Mouse (Mus musculus) ES-Bruce4 (cell line): ENCODE data around the gene Ice1. TPM values are rescaled to one million over a fixed set of nuclear protein-coding genes. Genes with fewer than 3 reads are reported as not detected.

Source experiments
- H3K27ac ChIP-seq: 2 replicates; pipeline ENCODE4 v1.5.1; 2012; ENCODE audit warnings: low read length, inconsistent platforms; ENCODE audit not compliant: insufficient read depth
- H3K27me3 ChIP-seq: 2 replicates; pipeline ENCODE4 v1.6.1; 2012; ENCODE audit warnings: mild to moderate bottlenecking, low read length, inconsistent platforms; ENCODE audit not compliant: control insufficient read depth, poor library complexity, insufficient read depth, severe bottlenecking
- H3K36me3 ChIP-seq: 2 replicates; pipeline ENCODE4 v1.6.1; 2012; ENCODE audit warnings: inconsistent platforms, mild to moderate bottlenecking, low read length, moderate library complexity; ENCODE audit not compliant: control insufficient read depth, poor library complexity, insufficient read depth, severe bottlenecking
- H3K4me1 ChIP-seq: one replicate; pipeline ENCODE4 v1.8.1; 2011; ENCODE audit warnings: low read length; ENCODE audit not compliant: control insufficient read depth, insufficient read depth
- H3K4me3 ChIP-seq: 2 replicates; pipeline ENCODE4 v1.5.1; 2011; ENCODE audit warnings: low read depth, mild to moderate bottlenecking, low read length
- H3K9ac ChIP-seq: 2 replicates; pipeline ENCODE4 v1.6.1; 2012; ENCODE audit warnings: low read depth, mild to moderate bottlenecking, inconsistent platforms; ENCODE audit not compliant: poor library complexity, severe bottlenecking
- H3K9me3 ChIP-seq: replicated peaks from 2 replicates; pipeline ENCODE4 v1.6.1; 2012; ENCODE audit warnings: mild to moderate bottlenecking, low read length, inconsistent platforms; ENCODE audit not compliant: control insufficient read depth, poor library complexity, insufficient read depth, severe bottlenecking
- CTCF ChIP-seq: IDR thresholded peaks from one replicate; pipeline ENCODE4 v1.8.1; 2011; ENCODE audit warnings: low read depth, low read length
- EP300 ChIP-seq: IDR thresholded peaks from 2 replicates; pipeline ENCODE4 v1.6.1; 2011; ENCODE audit warnings: low read depth, low read length; ENCODE audit not compliant: insufficient read depth
- POLR2A ChIP-seq: IDR thresholded peaks from one replicate; pipeline ENCODE4 v1.8.1; 2011; ENCODE audit warnings: low read length; ENCODE audit not compliant: insufficient read depth
- polyA plus RNA-seq: library from polyadenylated mRNA; stranded (reverse); fragments of >200 nt; gene quantifications from 2 replicates; pipeline ENCODE4 v1.2.4, GENCODE M21; 2011; ENCODE audit warnings: low read depth; ENCODE audit not compliant: missing spikeins, insufficient read depth, insufficient read length

Gene Ice1
- polyA plus RNA-seq, 1 experiment: 42.3 TPM

- H3K4me1 ChIP-seq: no peaks in the 10 kb centered on the region
- no peak overlapping the region for H3K27ac ChIP-seq
Measured at GRCm38 (mm10) chr13:70676243-70677183, 39.1 kb upstream of the Ice1 start.

GRCm38 (mm10) chr13:70674998-70675397 lies 37.6 kb upstream of the Ice1 start:
- Histone ChIP-seq H3K9me3 (no peaks in the 10 kb centered on the region), H3K36me3 (no peaks in the 10 kb centered on the region), H3K4me1 (no peaks in the 10 kb centered on the region), H3K4me3 (no peak overlapping the region), H3K27ac (no peak overlapping the region), H3K9ac (no peak overlapping the region), H3K27me3 (no peaks in the 10 kb centered on the region; the same call in 1 of the 2 replicates)
- no peak for TF ChIP-seq EP300
- TF ChIP-seq POLR2A: no peak
- no peak for TF ChIP-seq CTCF

More at GRCm38 (mm10) chr13:70676243-70677183, 39.1 kb upstream of the Ice1 start:
- Histone ChIP-seq H3K9ac (no peak overlapping the region), H3K36me3 (no peaks in the 10 kb centered on the region), H3K4me3 (no peak overlapping the region), H3K27me3 (no peaks in the 10 kb centered on the region; the same call in 1 of the 2 replicates), H3K9me3 (no peaks in the 10 kb centered on the region)
- TF ChIP-seq CTCF: no peak
- TF ChIP-seq EP300: no peak
- no peak for TF ChIP-seq POLR2A

- H3K36me3 ChIP-seq: no peaks in the 10 kb centered on the region
- H3K4me3 ChIP-seq: no peak overlapping the region
- no peak overlapping the region for H3K9ac ChIP-seq
- no peaks in the 10 kb centered on the region for H3K4me1 ChIP-seq
- H3K9me3 ChIP-seq: no peaks in the 10 kb centered on the region
- TF ChIP-seq CTCF (no peak), EP300 (no peak), POLR2A (no peak)
- H3K27ac ChIP-seq: no peak overlapping the region
- no peaks in the 10 kb centered on the region for H3K27me3 ChIP-seq
Measured at GRCm38 (mm10) chr13:70670080-70670479, 32.6 kb upstream of the Ice1 start.

- Histone ChIP-seq H3K36me3 (no peaks in the 10 kb centered on the region), H3K4me3 (no peak overlapping the region), H3K27me3 (no peaks in the 10 kb centered on the region), H3K9ac (no peak overlapping the region), H3K27ac (no peak overlapping the region), H3K9me3 (no peaks in the 10 kb centered on the region), H3K4me1 (no peaks in the 10 kb centered on the region)
- TF ChIP-seq POLR2A: no peak
- TF ChIP-seq CTCF: no peak
- TF ChIP-seq EP300: no peak
Measured at GRCm38 (mm10) chr13:70659715-70660114, 22.3 kb upstream of the Ice1 start.

DNA sequence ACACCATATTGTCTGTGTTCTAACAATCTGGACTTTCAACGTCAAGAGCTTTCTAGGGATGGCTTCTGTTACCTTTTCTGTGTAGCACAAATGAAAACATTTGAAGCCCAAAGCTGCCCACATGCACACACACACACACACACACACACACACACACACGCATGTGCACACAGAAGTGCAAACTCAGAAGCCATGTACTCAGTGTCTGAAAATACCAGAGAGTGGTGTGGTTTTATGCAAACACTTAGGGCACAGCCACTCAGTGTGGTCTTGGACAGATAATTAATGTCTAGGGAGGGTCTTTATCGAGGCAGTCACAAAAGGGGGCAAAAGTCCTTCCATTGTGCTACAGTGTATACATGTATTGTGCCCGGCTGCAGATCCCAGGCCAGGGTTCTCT lies 19.3 kb upstream of the Ice1 start:
- Histone ChIP-seq H3K9me3 (no peaks in the 10 kb centered on the region), H3K4me1 (no peaks in the 10 kb centered on the region), H3K27ac (no peak overlapping the region), H3K9ac (no peak overlapping the region), H3K27me3 (no peaks in the 10 kb centered on the region), H3K4me3 (no peak overlapping the region), H3K36me3 (no peaks in the 10 kb centered on the region)
- TF ChIP-seq EP300 (no peak), POLR2A (no peak), CTCF (no peak)

GRCm38 (mm10) chr13:70656329-70656728 lies 18.9 kb upstream of the Ice1 start:
- H3K27ac ChIP-seq: no peak overlapping the region
- no peak for TF ChIP-seq CTCF
- no peak for TF ChIP-seq POLR2A
- no peak for TF ChIP-seq EP300

More at GRCm38 (mm10) chr13:70656329-70656728, 18.9 kb upstream of the Ice1 start:
- Histone ChIP-seq H3K9ac (no peak overlapping the region), H3K4me1 (no peaks in the 10 kb centered on the region), H3K4me3 (no peak overlapping the region), H3K9me3 (no peaks in the 10 kb centered on the region), H3K36me3 (no peaks in the 10 kb centered on the region), H3K27me3 (no peaks in the 10 kb centered on the region)
